Mouse (Mus musculus) limb, embryonic 15.5 days (tissue): Measurements from ENCODE around the gene Rcbtb1. TPM values are rescaled to one million over a fixed set of nuclear protein-coding genes. Genes with fewer than 3 reads are reported as not detected.

Source experiments
- polyA plus RNA-seq: library from polyadenylated mRNA; unstranded; fragments of >200 nt; fragmentation: Nextera tagmentation; extraction: Ambion mirVana; gene quantifications from 2 replicates; pipeline ENCODE4 v1.2.1, GENCODE M21; 2015

Rcbtb1 gene
- polyA plus RNA-seq, 1 experiment from 2014 or later: 42.6 TPM

Other genes starting within 250 kb of the Rcbtb1 start
- not detected in 2 replicates for gene 1700129C05Rik, start 58.3 kb upstream of the Rcbtb1 start, polyA plus RNA-seq
- gene Gm5142, start 22.5 kb upstream of the Rcbtb1 start, polyA plus RNA-seq: not detected in 2 replicates
- gene Gm6904, start 59.0 kb downstream of the Rcbtb1 start, polyA plus RNA-seq: not detected in 2 replicates
- gene Phf11a, start 96.3 kb downstream of the Rcbtb1 start, polyA plus RNA-seq: not detected in 2 replicates
- 0.51 and 0.74 TPM in 2 replicates for gene Phf11b, start 140.1 kb downstream of the Rcbtb1 start, polyA plus RNA-seq
- gene Phf11d, start 164.3 kb downstream of the Rcbtb1 start, polyA plus RNA-seq: 1.5 and 2.4 TPM in 2 replicates
- gene Phf11c, start 194.2 kb downstream of the Rcbtb1 start, polyA plus RNA-seq: 0.47 and 0.54 TPM in 2 replicates
- gene Setdb2, start 239.7 kb downstream of the Rcbtb1 start, polyA plus RNA-seq: 8.5 and 8.9 TPM in 2 replicates
- gene Cab39l, start 239.8 kb downstream of the Rcbtb1 start, polyA plus RNA-seq: 41.0 and 44.5 TPM in 2 replicates